Mouse (Mus musculus): ENCODE measurements at regions not wholly inside any gene's neighbourhood (a gene's known extent, or its start where the extent isn't known, plus 50 kb on each side); places are given as distances from the start of the nearest gene placed in this dataset.
"Not testable (repeated sequence)": the region's sequence is repeated elsewhere in the genome, so short reads cannot be mapped to it uniquely, and the experiment has no call there.

GRCm38 (mm10) chr13:5347503-5348469, 513.5 kb upstream of the Klf6 start:
- Histone ChIP-seq H3K4me1 (ENCODE audit: control insufficient read depth, insufficient read depth, insufficient read length) (no peaks in the 10 kb centered on the region), H3K4me3 (ENCODE audit: extremely low read depth, insufficient read depth, insufficient read length) (no peak overlapping the region; the same call in 1 of the 2 replicates), H3K27me3 (ENCODE audit: control insufficient read depth, insufficient read depth, low read length) (no peaks in the 10 kb centered on the region), H3K36me3 (ENCODE audit: control insufficient read depth, insufficient read depth, low read length) (no peaks in the 10 kb centered on the region), H3K27ac (ENCODE audit: insufficient read depth, low read length) (no peak overlapping the region)
- no peak for DNase-seq (ENCODE audit: low read depth in 1 of 2, low spot score in 2 of 2)
- TF ChIP-seq POLR2A (IDR thresholded peaks at IDR 0.05; ENCODE audit: low read depth, low read length) (no peak), CTCF (IDR thresholded peaks at IDR 0.05; ENCODE audit: extremely low read depth, insufficient read depth, insufficient read length, insufficient replicate concordance) (no peak)
- WGBS: 90% methylated on average over 6 of the region's 6 CpGs

- Histone ChIP-seq H3K4me1 (ENCODE audit: control insufficient read depth, insufficient read depth, insufficient read length) (no peaks in the 10 kb centered on the region), H3K4me3 (ENCODE audit: extremely low read depth, insufficient read depth, insufficient read length) (no peak overlapping the region), H3K27me3 (ENCODE audit: control insufficient read depth, insufficient read depth, low read length) (no peaks in the 10 kb centered on the region), H3K36me3 (ENCODE audit: control insufficient read depth, insufficient read depth, low read length) (no peaks in the 10 kb centered on the region), H3K27ac (ENCODE audit: insufficient read depth, low read length) (no peak overlapping the region)
- no peak for DNase-seq (ENCODE audit: low read depth in 1 of 2, low spot score in 2 of 2)
- TF ChIP-seq POLR2A (IDR thresholded peaks at IDR 0.05; ENCODE audit: low read depth, low read length) (no peak), CTCF (IDR thresholded peaks at IDR 0.05; ENCODE audit: extremely low read depth, insufficient read depth, insufficient read length, insufficient replicate concordance) (no peak)
- 87% methylated on average over 7 of the region's 7 CpGs for WGBS
Observed at GRCm38 (mm10) chr13:5367058-5367797, 494.1 kb upstream of the Klf6 start.

GRCm38 (mm10) chr13:5370007-5370406, 491.3 kb upstream of the Klf6 start:
- no peak for DNase-seq (ENCODE audit: low read depth in 1 of 2, low spot score in 2 of 2)
- Histone ChIP-seq H3K27ac (ENCODE audit: insufficient read depth, low read length) (no peak overlapping the region), H3K27me3 (ENCODE audit: control insufficient read depth, insufficient read depth, low read length) (no peaks in the 10 kb centered on the region), H3K4me1 (ENCODE audit: control insufficient read depth, insufficient read depth, insufficient read length) (no peaks in the 10 kb centered on the region), H3K4me3 (ENCODE audit: extremely low read depth, insufficient read depth, insufficient read length) (no peak overlapping the region), H3K36me3 (ENCODE audit: control insufficient read depth, insufficient read depth, low read length) (no peaks in the 10 kb centered on the region)
- TF ChIP-seq CTCF (IDR thresholded peaks at IDR 0.05; ENCODE audit: extremely low read depth, insufficient read depth, insufficient read length, insufficient replicate concordance) (no peak), POLR2A (IDR thresholded peaks at IDR 0.05; ENCODE audit: low read depth, low read length) (no peak)
- 87% methylated on average over 8 of the region's 8 CpGs for WGBS

- Histone ChIP-seq H3K27me3 (ENCODE audit: control insufficient read depth, insufficient read depth, low read length) (no peaks in the 10 kb centered on the region), H3K4me1 (ENCODE audit: control insufficient read depth, insufficient read depth, insufficient read length) (no peaks in the 10 kb centered on the region), H3K27ac (ENCODE audit: insufficient read depth, low read length) (no peak overlapping the region), H3K4me3 (ENCODE audit: extremely low read depth, insufficient read depth, insufficient read length) (no peak overlapping the region), H3K36me3 (ENCODE audit: control insufficient read depth, insufficient read depth, low read length) (no peaks in the 10 kb centered on the region)
- TF ChIP-seq CTCF (IDR thresholded peaks at IDR 0.05; ENCODE audit: extremely low read depth, insufficient read depth, insufficient read length, insufficient replicate concordance) (no peak), POLR2A (IDR thresholded peaks at IDR 0.05; ENCODE audit: low read depth, low read length) (no peak)
- no peak for DNase-seq (ENCODE audit: low read depth in 1 of 2, low spot score in 2 of 2)
Observed at GRCm38 (mm10) chr13:5373191-5373590, 488.1 kb upstream of the Klf6 start.

GRCm38 (mm10) chr13:5408226-5408804, 453.0 kb upstream of the Klf6 start:
- Histone ChIP-seq H3K4me1 (ENCODE audit: control insufficient read depth, insufficient read depth, insufficient read length) (no peaks in the 10 kb centered on the region), H3K36me3 (ENCODE audit: control insufficient read depth, insufficient read depth, low read length) (no peaks in the 10 kb centered on the region), H3K4me3 (ENCODE audit: extremely low read depth, insufficient read depth, insufficient read length) (no peak overlapping the region), H3K27me3 (ENCODE audit: control insufficient read depth, insufficient read depth, low read length) (no peaks in the 10 kb centered on the region), H3K27ac (ENCODE audit: insufficient read depth, low read length) (no peak overlapping the region)
- TF ChIP-seq POLR2A (IDR thresholded peaks at IDR 0.05; ENCODE audit: low read depth, low read length): no peak
- TF ChIP-seq CTCF (IDR thresholded peaks at IDR 0.05; ENCODE audit: extremely low read depth, insufficient read depth, insufficient read length, insufficient replicate concordance): no peak
- peak in 1 of 2 experiments; percentile 8 for DNase-seq (ENCODE audit: low read depth in 1 of 2, low spot score in 2 of 2)
- WGBS: 68% methylated on average over 4 of the region's 4 CpGs

GRCm38 (mm10) chr13:5412052-5412451, 449.2 kb upstream of the Klf6 start:
- no peak overlapping the region for H3K27ac ChIP-seq (ENCODE audit: insufficient read depth, low read length)
- H3K27me3 ChIP-seq (ENCODE audit: control insufficient read depth, insufficient read depth, low read length): no peaks in the 10 kb centered on the region
- no peak for DNase-seq (ENCODE audit: low read depth in 1 of 2, low spot score in 2 of 2)
- H3K4me1 ChIP-seq (ENCODE audit: control insufficient read depth, insufficient read depth, insufficient read length): no peaks in the 10 kb centered on the region
- H3K4me3 ChIP-seq (ENCODE audit: extremely low read depth, insufficient read depth, insufficient read length): no peak overlapping the region
- H3K36me3 ChIP-seq (ENCODE audit: control insufficient read depth, insufficient read depth, low read length): no peaks in the 10 kb centered on the region
- TF ChIP-seq CTCF (IDR thresholded peaks at IDR 0.05; ENCODE audit: extremely low read depth, insufficient read depth, insufficient read length, insufficient replicate concordance) (no peak), POLR2A (IDR thresholded peaks at IDR 0.05; ENCODE audit: low read depth, low read length) (no peak)

- H3K4me3 ChIP-seq (ENCODE audit: extremely low read depth, insufficient read depth, insufficient read length); H3K4me1 ChIP-seq (ENCODE audit: control insufficient read depth, insufficient read depth, insufficient read length); DNase-seq (ENCODE audit: low read depth in 1 of 2, low spot score in 2 of 2); H3K36me3 ChIP-seq (ENCODE audit: control insufficient read depth, insufficient read depth, low read length); H3K27me3 ChIP-seq (ENCODE audit: control insufficient read depth, insufficient read depth, low read length); H3K27ac ChIP-seq (ENCODE audit: insufficient read depth, low read length): not testable (repeated sequence)
Observed at GRCm38 (mm10) chr13:5413009-5413408, 448.3 kb upstream of the Klf6 start.
